In genomic region chr17:87380681-87381080, GRCm38 (mm10) we compare ENCODE assay signal across 29 mouse cellular contexts. TPM values are rescaled to one million over a fixed set of nuclear protein-coding genes. Genes with fewer than 3 reads are reported as not detected.
DNase-seq lines count a peak whose midpoint lies in the region; ATAC-seq and TF ChIP-seq lines count a peak whose summit lies in the region.
"Had no signal": no experiment of that assay in that cellular context is flagged by ENCODE, and none has a peak within 500 bp of the region (broad histone marks: within the 10 kb centered on the region; RNA-seq: fewer than 3 reads in every experiment).

No protein-coding gene starts in this region.

- TF ChIP-seq POLR2A in heart, adult 2 months (IDR thresholded peaks at IDR 0.05; ENCODE audit: insufficient read depth, low read depth, low read length): no peak
- no peak for TF ChIP-seq POLR2A in bone marrow macrophage, adult 2 months (IDR thresholded peaks at IDR 0.05; ENCODE audit: borderline replicate concordance, low read depth, low read length)

- H3K9ac ChIP-seq in heart, adult 2 months (ENCODE audit: low read depth, low read length): no peak overlapping the region
- no peak overlapping the region for H3K9ac ChIP-seq in hindbrain, embryonic 16.5 days (ENCODE audit: low read depth, low read length)
- H3K9ac ChIP-seq: heart, embryonic 12.5 days; limb, embryonic 15.5 days had no signal

- no peaks in the 10 kb centered on the region for H3K27me3 ChIP-seq in heart, adult 2 months (ENCODE audit: control insufficient read depth, insufficient read depth, low read length)
- H3K27me3 ChIP-seq in hindbrain, embryonic 16.5 days (replicated peaks; ENCODE audit: control insufficient read depth, insufficient read depth, low read length): no peaks in the 10 kb centered on the region
- H3K27me3 ChIP-seq: CH12.LX; forebrain, embryonic 12.5 days; heart, embryonic 12.5 days; limb, embryonic 15.5 days had no signal

- H3K9me3 ChIP-seq in hindbrain, embryonic 16.5 days (ENCODE audit: control insufficient read depth, low read length): no peaks in the 10 kb centered on the region
- H3K9me3 ChIP-seq: forebrain, embryonic 12.5 days; limb, embryonic 15.5 days had no signal

- no peak for ATAC-seq in hindbrain, embryonic 16.5 days

- peak; percentile 91 for DNase-seq in heart, adult 11 months
- DNase-seq in heart, adult 2 months: no peak
- DNase-seq in left cerebral cortex, adult 2 months (ENCODE audit: extremely low spot score in 1 of 2, low spot score in 2 of 2): peak in 1 of 2 experiments; percentile 12
- no peak for DNase-seq in left cerebral cortex, postnatal 25 days (ENCODE audit: low spot score in 2 of 2)
- no peak for DNase-seq in layer of hippocampus, postnatal 25 days (ENCODE audit: extremely low spot score in 1 of 2, low spot score in 1 of 2)
- DNase-seq: adrenal gland, postnatal 36 days; cerebellum, adult 18-20 months; cerebellum, postnatal 36 days; gastrocnemius, postnatal 14 days; kidney, adult 18-20 months; kidney, postnatal 36 days; midbrain, embryonic 14.5 days; thymus, adult 18-20 months; thymus, postnatal 4 days had no signal

- peaks cover 21% of the 10 kb centered on the region for H3K4me1 ChIP-seq in heart, adult 2 months (ENCODE audit: control insufficient read depth, insufficient read depth, low read length)
- peaks cover 48% of the 10 kb centered on the region for H3K4me1 ChIP-seq in bone marrow macrophage, adult 2 months (ENCODE audit: control insufficient read depth, insufficient read depth, low read length)
- H3K4me1 ChIP-seq in hindbrain, embryonic 16.5 days (ENCODE audit: control insufficient read depth, insufficient read depth, low read depth, low read length): peaks cover 30% of the 10 kb centered on the region

- TF ChIP-seq EP300 in heart, adult 2 months (IDR thresholded peaks at IDR 0.05; ENCODE audit: insufficient read depth, low read depth, low read length): no peak

- 94% methylated on average over 9 of the region's 9 CpGs for WGBS in heart, adult 2 months
- WGBS in hindbrain, embryonic 16.5 days: 46% methylated on average over 9 of the region's 9 CpGs

- H3K27ac ChIP-seq in heart, adult 2 months: no peak overlapping the region; the same call in 1 of the 2 replicates
- H3K27ac ChIP-seq in left cerebral cortex, adult 2 months: peak overlapping the region; percentile 97
- peak overlapping the region; percentile 98 for H3K27ac ChIP-seq in bone marrow macrophage, adult 2 months (ENCODE audit: insufficient read depth, low read depth, low read length)
- 0 out of 2 replicates have a peak overlapping the region, but pooled peaks have one; percentile 23 for H3K27ac ChIP-seq in hindbrain, embryonic 16.5 days (ENCODE audit: low read depth, low read length)
- H3K27ac ChIP-seq: macrophage had no signal

- no peak overlapping the region for H3K4me3 ChIP-seq in heart, adult 2 months
- H3K4me3 ChIP-seq in left cerebral cortex, adult 2 months: no peak overlapping the region
- H3K4me3 ChIP-seq in bone marrow macrophage, adult 2 months (ENCODE audit: insufficient read depth, low read length): no peak overlapping the region
- H3K4me3 ChIP-seq in hindbrain, embryonic 16.5 days (ENCODE audit: low read length): no peak overlapping the region
- H3K4me3 ChIP-seq: forebrain, embryonic 12.5 days; heart, embryonic 12.5 days; limb, embryonic 15.5 days; myocyte had no signal

- intact Hi-C loops in heart, adult 2 months (cut with DNase I): no loop called here
- intact Hi-C loops in left cerebral cortex, adult 2 months (cut with DNase I): no loop called here
- intact Hi-C loops in left cerebral cortex, postnatal 25 days (cut with DNase I): no loop called here

- no peak for TF ChIP-seq CTCF in heart, adult 2 months (IDR thresholded peaks at IDR 0.05)
- TF ChIP-seq CTCF in left cerebral cortex, adult 2 months (IDR thresholded peaks at IDR 0.05): no peak
- no peak for TF ChIP-seq CTCF in bone marrow macrophage, adult 2 months (IDR thresholded peaks at IDR 0.05; ENCODE audit: low read depth, low read length)

- H3K4me2 ChIP-seq in hindbrain, embryonic 16.5 days (ENCODE audit: low read length): no peak overlapping the region
- H3K4me2 ChIP-seq: forebrain, embryonic 12.5 days; heart, embryonic 12.5 days; limb, embryonic 15.5 days had no signal

- peaks cover 3% of the 10 kb centered on the region; the same call in 1 of the 2 replicates for H3K36me3 ChIP-seq in heart, adult 2 months (ENCODE audit: control insufficient read depth, insufficient read depth, low read length)
- no peaks in the 10 kb centered on the region for H3K36me3 ChIP-seq in hindbrain, embryonic 16.5 days (ENCODE audit: control insufficient read depth, insufficient read depth, low read length)
- H3K36me3 ChIP-seq: forebrain, embryonic 12.5 days; heart, embryonic 12.5 days; limb, embryonic 15.5 days had no signal

- H3K79me2 ChIP-seq in heart, adult 2 months (replicated peaks; ENCODE audit: control insufficient read depth, insufficient read depth, low read length): no peaks in the 10 kb centered on the region

RNA-seq across cellular contexts. Expression of gene Stpg4, which starts 46.9 kb away (rescaled TPM):
- total RNA-seq in heart, adult 2 months (2021): not detected
- polyA plus RNA-seq in heart, adult 2 months (2012; rRNA removed): 0.27 TPM in 1 of 2 replicates, not detected in the other
- not detected for total RNA-seq in left cerebral cortex, adult 2 months (2021)
- under 1 TPM in 1 of 2 experiments, not detected in 1; 0.62 TPM for total RNA-seq in left cerebral cortex, postnatal 25 days (2021)
- not detected in 2 replicates for polyA plus RNA-seq in bone marrow macrophage, adult 2 months (2012; ENCODE audit: insufficient read depth, insufficient read length, missing spikeins)
- polyA plus RNA-seq in hindbrain, embryonic 16.5 days (2015; fragmentation: Nextera tagmentation; extraction: Ambion mirVana): 0.19 TPM in 1 of 2 replicates, not detected in the other
- not detected for total RNA-seq in layer of hippocampus, postnatal 25 days (2021)
- total RNA-seq: adrenal gland, postnatal 36 days; CH12.LX; gastrocnemius, postnatal 14 days; heart, postnatal 14 days; layer of hippocampus, postnatal 10 days; left cerebral cortex, postnatal 14 days; MEL had no signal
- polyA plus RNA-seq: forebrain, embryonic 12.5 days; frontal cortex, adult 2 months; heart, embryonic 12.5 days; limb, embryonic 15.5 days; liver, embryonic 16.5 days; macrophage; midbrain, embryonic 14.5 days; myocyte; neural tube, embryonic 14.5 days had no signal
